Mouse (Mus musculus): ENCODE data around the gene Iqcf5. TPM values are rescaled to one million over a fixed set of nuclear protein-coding genes. Genes with fewer than 3 reads are reported as not detected.

Gene Iqcf5
- total RNA-seq, 2 experiments from 2014 or later, result 1.5 TPM; not detected in 1

Other genes starting within 250 kb of the Iqcf5 start
- 10 to 100 TPM; 12.2 to 12.6 TPM for gene Poc1a, start 233.5 kb upstream of the Iqcf5 start, total RNA-seq (2021)
- gene Dusp7, start 145.9 kb upstream of the Iqcf5 start, total RNA-seq (2021), result 10 to 100 TPM; 58.7 to 64.2 TPM
- 100 to 1,000 TPM; 421 to 423 TPM for gene Rpl29, start 85.1 kb upstream of the Iqcf5 start, total RNA-seq (2021)
- 10 to 100 TPM; 11.0 to 13.2 TPM for gene Acy1, start 76.3 kb upstream of the Iqcf5 start, total RNA-seq (2021)
- gene Abhd14b, start 67.1 kb upstream of the Iqcf5 start, total RNA-seq (2021), result 10 to 100 TPM in 1 of 2 experiments, 1 to 10 TPM in 1; 9.9 to 10.6 TPM
- gene Abhd14a, start 66.9 kb upstream of the Iqcf5 start, total RNA-seq (2021), result 10 to 100 TPM; 51.1 to 53.2 TPM
- gene Pcbp4, start 61.3 kb upstream of the Iqcf5 start, total RNA-seq (2021), result 100 to 1,000 TPM; 226 to 234 TPM
- gene Gpr62, start 48.6 kb upstream of the Iqcf5 start, total RNA-seq (2021), result 1 to 10 TPM; 1.8 to 2.0 TPM
- gene Rrp9, start 38.6 kb upstream of the Iqcf5 start, total RNA-seq (2021), result 10 to 100 TPM; 38.5 to 45.2 TPM
- gene Parp3, start 37.6 kb upstream of the Iqcf5 start, total RNA-seq (2021), result 1 to 10 TPM; 2.4 to 2.8 TPM
- gene Iqcf1, start 14.6 kb upstream of the Iqcf5 start, total RNA-seq (2021), result not detected
- not detected for gene Iqcf3, start 47.1 kb downstream of the Iqcf5 start, total RNA-seq (2021)
- gene Iqcf4, start 56.4 kb downstream of the Iqcf5 start, total RNA-seq (2021), result not detected
- not detected for gene Iqcf6, start 112.0 kb downstream of the Iqcf5 start, total RNA-seq (2021)
- 10 to 100 TPM; 37.1 to 38.3 TPM for gene Grm2, start 141.5 kb downstream of the Iqcf5 start, total RNA-seq (2021)
- gene Tex264, start 171.4 kb downstream of the Iqcf5 start, total RNA-seq (2021), result 10 to 100 TPM; 85.3 to 91.6 TPM

Measured in layer of hippocampus, postnatal 10 days (tissue).